Mouse (Mus musculus): ENCODE results near the gene Rhod. TPM values are rescaled to one million over a fixed set of nuclear protein-coding genes. Genes with fewer than 3 reads are reported as not detected.

Gene Rhod
- polyA plus RNA-seq, 1 experiment, result not detected

DNA sequence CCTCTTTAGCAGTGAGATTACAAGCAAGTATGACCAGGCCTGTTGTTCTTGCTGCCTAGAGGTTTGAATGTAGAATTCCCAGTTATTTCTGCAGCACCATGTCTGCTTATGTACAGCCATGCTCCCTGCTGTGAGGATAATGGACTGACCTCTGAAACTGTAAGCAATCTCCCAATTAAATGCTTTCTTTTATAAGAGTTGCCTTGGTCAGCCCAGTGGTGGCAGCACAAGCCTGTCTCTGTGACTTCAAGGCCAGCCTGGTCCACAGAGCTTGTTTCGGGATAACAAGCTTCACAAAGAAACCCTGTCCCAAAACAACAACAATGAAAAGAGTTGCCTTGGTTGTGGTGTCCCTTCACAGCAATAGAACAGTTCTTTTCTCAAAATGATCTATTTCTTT, 5.5 kb downstream of the Rhod start:
- TF ChIP-seq GATA1 (IDR thresholded peaks at IDR 0.05; ENCODE audit: low read length), result no peak

DNA sequence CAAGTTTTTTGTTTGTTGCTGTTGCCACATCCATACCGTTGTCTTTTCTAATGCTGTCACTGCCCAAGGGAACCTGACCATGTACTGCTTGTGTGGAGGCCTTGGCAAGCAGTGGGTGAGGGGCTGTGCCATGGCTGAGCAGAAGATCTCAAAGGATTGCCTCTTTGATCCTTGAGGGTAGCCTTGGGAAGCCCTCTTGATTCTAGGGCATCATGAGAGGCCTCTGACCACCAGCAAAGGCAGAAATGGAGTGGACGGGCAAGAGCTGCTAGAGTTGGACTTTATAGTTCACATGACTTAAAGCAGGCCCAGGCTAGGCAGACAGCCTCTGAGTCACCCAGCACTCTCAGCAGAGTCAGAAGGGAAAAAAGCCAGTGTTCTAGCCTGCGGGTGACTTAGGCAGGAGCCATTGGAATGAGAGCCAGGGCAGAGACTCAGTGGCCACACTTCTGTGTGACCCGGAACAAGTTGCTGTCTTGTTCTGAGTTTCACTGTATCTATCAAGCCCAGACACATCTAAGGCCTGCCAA, 9.1 kb downstream of the Rhod start:
- no peak for TF ChIP-seq GATA1 (IDR thresholded peaks at IDR 0.05; ENCODE audit: low read length)

DNA sequence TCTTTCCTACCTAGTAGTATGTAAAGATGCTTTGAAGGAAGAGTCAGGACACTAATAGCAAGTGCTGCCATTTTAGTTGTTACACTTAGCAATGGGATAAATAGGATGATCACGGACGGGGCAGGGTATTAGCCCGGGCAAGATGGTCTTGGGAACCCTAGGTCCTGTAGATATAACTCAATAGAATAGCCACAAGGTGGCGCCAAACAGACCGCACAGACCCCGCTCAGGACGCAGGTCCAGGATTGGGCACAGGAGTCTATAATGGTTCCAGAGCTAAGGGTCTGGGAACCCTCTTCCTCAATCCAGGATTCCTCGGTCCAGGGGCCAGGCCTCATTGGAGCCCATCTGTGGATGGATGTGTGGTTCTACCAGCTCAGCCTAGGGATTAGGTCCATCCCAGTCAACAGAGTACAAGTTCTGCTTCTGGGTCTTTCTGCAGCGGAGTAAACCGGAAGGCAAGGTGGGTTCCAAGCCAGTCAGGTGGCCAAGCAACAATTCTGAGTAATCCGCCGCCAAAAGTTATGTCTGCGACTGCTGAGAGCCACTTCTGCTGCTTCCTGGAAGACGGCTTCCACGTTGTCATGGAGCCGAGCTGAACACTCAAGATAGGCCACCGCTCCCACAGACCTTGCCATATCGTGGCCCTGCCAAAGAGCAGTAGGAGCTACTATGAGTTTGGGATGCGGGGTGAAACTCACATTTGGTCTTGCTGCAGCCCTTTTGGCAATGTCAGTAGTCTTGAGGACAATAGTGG, 13.4 kb downstream of the Rhod start:
- no peak for TF ChIP-seq GATA1 (IDR thresholded peaks at IDR 0.05; ENCODE audit: low read length)

DNA sequence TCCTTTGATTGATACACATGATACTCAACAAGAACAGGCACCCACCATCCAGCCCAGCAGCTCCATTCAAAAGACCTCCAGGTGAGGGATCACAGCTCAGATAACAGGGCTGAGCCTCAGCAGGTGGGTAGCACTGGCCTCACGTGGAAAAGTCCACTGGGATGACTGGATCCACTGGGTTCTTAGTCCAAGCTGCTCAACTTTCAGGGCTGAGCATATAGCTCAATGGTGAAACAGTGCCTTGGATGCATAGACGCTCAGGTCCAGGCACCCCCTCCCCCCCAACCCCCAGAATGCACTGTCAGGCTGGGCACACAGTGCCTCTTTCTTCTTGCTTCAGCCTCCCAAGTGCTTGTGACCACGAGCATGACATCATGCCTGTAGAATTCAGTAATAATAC, 16.2 kb downstream of the Rhod start:
- TF ChIP-seq GATA1 (IDR thresholded peaks at IDR 0.05; ENCODE audit: low read length), result no peak

DNA sequence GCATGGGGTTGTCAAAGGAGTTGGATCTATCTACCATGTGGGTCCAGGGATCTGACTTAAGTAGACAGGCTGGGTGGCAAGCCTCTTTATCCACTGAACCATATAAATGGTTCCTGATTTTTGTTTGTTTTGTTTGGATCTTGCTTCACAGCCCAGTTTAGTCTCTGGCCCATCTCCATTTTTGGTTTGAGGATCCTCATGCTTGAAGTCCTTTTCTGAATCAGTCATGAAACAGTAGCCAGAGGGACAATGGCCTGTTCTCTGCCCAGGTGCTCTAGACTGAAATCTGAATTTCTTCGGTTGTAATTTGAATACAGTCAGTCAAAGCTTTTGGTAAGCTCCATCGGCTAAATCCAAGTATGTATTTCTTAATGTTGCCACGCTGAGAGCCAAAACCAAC, 16.7 kb downstream of the Rhod start:
- TF ChIP-seq GATA1 (IDR thresholded peaks at IDR 0.05; ENCODE audit: low read length), result no peak

DNA sequence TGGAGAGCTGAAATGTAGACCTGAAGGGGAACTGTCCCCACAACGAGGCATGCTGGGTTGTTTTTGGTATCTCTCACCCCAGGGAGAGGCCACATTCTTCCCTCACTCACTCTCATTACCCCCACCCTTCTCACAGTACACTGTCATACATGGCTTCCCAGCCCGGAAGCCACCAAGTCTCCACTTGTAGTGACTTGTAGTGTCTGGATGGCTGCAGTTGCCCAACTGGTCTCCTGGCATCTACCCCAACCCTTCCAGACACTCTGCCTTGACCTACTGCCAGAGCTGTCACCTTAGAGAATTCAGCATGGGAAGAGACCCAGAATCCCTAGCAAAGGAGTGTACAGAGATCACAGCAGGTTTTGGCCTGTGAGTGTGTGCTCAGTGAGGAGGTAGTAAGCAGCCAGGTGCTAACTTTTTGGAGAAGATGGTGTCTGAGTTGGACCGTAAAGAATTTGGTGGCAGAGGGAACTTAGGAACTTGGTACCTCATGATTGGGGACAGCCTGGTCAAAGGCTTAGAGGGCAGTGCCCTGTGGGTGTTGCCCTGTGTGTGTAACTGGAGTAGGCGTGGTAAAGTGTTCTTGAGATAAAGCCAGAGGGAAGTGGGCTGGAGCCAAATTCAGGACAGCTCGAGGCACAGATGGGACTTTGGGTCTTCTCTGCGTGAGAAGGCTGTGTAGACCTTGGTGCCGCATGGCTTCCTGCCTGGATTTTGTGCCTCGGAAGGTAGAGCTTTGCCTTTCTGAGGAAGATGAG, 18.9 kb downstream of the Rhod start:
- TF ChIP-seq GATA1 (IDR thresholded peaks at IDR 0.05; ENCODE audit: low read length), result no peak

DNA sequence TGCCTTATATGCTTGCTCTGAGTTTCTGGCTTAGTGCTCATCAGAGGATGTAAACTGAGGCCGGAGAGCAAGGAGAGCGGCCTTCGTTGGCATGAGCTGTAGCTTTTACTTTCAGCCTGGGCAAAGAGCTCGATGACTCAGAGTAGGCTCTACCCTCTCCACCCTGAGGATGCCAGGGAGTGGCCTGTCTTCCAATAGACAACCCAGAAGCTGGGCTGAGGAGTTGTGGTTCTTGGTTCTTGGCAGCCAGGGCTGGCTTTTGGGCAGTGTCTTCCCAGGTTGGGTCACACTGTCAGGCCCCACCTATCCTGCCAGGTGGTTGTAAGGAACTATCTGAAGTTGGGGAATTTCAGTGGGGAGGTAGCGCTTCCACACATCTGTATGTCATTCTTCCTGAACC, 19.5 kb downstream of the Rhod start:
- no peak for TF ChIP-seq GATA1 (IDR thresholded peaks at IDR 0.05; ENCODE audit: low read length)

DNA sequence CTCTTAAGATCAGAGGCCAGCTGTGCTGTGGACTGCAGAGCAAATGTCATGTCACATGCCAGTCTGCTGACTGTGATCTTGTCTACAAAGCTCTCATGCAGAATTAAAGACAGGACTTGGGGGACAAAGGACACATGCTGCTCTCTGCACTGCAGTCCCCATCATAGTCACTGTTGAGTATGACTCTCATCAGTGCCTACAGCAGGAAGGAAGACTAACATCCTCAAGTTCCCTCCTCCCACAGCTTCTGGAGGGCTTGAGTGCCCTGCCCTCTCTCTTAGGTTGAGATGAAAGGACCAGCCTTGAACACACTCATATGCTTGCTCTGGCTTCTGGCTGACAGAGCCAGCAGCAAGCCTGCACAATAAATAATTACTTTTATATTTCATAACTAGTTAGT, 21.5 kb downstream of the Rhod start:
- no peak for TF ChIP-seq GATA1 (IDR thresholded peaks at IDR 0.05; ENCODE audit: low read length)

DNA sequence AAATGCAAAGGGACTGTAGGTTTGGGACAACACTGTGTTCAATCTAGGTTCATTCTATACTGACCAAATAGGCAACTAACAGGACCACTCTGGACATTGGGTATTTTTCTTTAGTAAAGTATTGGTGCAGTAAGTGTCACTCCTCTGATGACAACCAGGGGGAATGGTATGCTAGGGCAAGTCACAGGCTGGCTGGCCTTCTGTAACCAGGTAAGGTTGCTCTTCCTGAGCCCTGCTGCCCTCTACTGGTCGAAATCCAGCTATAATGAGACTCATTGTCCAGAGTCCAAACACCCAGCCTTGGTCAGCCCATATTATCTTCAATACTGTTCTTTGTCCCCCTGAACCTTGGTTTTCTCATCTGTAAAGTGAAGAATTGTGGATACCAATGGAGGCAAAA, 22.0 kb downstream of the Rhod start:
- TF ChIP-seq GATA1 (IDR thresholded peaks at IDR 0.05; ENCODE audit: low read length), result no peak

DNA sequence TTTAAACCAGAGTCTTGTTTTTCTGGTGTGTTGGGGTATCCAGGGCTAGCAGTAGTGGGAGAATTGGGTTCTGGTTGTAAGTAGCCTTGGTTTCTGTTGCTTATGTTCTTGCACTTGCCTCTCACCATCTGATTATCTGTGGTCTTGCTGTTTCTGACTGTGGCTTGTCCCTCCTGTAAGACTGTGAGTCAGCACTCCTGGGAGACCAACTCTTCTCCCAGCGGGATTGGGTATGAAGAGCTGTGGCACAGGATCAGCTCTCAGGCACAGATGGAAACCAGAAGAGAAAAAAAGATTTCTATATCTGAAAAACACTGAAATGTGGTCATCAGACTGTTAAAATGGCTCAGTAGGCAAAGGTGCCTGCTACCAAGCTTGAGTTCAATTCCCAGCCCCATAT, 24.6 kb downstream of the Rhod start:
- TF ChIP-seq GATA1 (IDR thresholded peaks at IDR 0.05; ENCODE audit: low read length), result no peak

DNA sequence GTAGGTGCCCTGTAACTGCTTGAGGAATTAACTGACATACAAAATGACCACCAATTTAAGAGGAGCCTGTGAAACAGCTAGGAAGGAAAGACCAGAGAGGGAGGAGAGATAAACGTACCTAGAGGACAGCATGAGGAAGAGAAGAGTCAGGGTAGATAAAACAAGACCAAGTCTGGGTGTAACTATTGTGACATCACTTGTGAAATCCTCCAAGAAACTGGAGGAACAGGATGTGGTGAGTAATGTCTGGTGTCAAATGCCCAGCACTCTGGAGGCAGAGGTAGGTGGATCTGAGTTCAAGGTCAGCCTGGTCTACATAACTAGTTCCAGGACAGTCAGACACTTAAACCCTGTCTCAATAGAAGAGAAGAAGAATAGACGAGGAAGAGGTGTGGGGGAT, 30.2 kb downstream of the Rhod start:
- TF ChIP-seq GATA1 (IDR thresholded peaks at IDR 0.05; ENCODE audit: low read length), result no peak

DNA sequence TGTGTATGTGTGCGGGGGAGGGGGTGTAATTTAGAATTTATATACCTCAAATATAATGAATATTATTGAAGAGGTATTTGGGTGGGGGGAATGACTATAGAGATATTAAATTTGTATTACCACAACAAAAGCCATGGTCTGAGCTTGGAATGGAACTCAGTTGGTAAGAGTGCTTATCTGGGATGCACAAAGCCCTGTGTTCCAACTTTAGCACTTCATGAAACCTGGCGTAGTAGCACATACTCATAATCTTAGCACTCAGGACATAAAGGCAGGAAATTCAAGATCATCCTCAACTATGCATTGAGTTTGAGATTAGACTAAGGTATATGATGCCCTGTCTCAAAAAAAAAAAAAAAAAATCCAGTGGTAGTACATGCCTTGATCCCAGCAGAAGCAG, 34.4 kb downstream of the Rhod start:
- no peak for TF ChIP-seq GATA1 (IDR thresholded peaks at IDR 0.05; ENCODE audit: low read length)

DNA sequence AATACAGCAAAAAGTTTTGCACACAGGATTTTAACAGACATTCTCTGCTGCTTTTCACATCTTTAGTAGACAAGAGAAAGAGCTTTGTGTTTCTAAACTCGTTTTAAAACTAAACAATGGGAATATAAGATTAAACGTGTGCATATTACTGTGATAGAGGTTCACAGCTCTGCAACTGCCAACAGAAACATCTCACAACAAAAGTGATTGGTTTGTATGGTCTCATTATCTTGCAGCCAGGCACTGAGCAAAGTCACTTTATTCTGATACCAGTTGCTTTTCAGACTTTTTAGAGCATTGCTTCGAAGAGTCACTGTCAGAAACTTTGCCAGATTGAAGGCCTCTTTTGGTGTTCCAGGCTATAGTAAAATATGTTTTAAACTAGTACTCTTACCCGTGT, 40.3 kb downstream of the Rhod start:
- TF ChIP-seq GATA1 (IDR thresholded peaks at IDR 0.05; ENCODE audit: low read length), result no peak

DNA sequence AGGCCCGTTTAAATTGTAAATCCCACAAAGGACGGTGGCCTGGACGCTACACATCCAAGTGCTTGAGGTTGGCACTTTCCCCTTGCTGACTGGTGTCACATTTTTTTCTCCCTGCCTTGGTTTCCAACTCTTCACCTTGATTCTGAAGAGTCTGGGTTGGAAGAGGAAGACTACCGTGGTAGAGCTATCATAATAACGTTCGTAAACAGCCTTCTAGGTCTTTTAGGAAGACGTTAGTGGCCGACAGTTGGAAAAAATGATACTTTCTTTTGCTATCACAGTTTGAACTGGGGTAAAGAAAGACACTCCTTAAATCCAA, 40.6 kb downstream of the Rhod start:
- no peak for TF ChIP-seq GATA1 (IDR thresholded peaks at IDR 0.05; ENCODE audit: low read length)

DNA sequence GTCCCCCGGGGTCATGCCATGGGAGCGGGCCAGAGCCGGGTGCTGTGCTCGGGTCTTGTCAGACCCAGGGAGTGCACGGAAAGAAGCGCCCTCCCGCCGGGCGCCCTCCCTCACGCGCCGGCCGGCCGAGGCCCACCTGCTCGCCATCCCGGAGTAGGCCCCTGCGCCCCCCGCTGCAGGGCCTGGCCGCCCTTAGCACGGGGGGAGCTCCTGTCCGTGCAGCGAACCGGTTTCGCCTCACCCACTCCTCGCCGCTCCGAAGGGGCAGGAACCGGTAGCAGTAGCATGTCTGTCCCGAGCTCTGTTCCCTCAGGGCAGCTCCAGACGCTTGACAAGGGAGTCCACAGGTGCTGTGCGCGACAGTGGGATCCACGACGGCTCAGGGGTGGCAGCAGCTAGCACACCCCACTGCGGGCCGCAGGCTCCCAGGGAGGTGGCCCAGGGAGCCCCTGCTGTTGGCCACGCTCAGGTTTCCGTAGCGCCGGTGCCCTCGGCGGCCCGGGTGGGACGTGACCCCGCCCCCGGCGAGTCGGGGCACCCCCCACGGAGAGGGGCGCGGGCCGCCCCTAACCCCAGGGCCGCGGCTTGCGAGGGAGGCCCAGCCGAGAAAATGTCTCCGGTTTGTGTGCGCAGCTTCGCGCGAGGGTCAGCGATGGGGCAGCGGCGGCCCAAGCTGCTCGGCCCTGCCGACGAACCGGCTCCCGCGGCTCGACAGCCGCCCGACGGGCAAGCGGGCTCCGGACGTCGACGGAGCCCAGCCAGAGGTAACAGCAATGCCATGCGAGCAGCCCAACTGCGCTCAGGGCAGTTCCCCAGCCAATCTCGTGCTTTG, 41.2 kb downstream of the Rhod start, which contains the start of gene Kdm2a:
Kdm2a (minus strand) TSS at position 488 of the 832 bp plus-strand sequence.
- TF ChIP-seq GATA1 (IDR thresholded peaks at IDR 0.05; ENCODE audit: low read length), result no peak
